Mouse (Mus musculus) forebrain, embryonic 10.5 days (tissue): Measurements from ENCODE around the gene Slc32a1. TPM values are rescaled to one million over a fixed set of nuclear protein-coding genes. Genes with fewer than 3 reads are reported as not detected.
A peak's percentile ranks its signal among the peaks of the same experiment; 100 is the strongest.

Experiments used
- DNase-seq: peaks from one replicate; pipeline ENCODE4 v3.0.0-alpha.2; 2017; ENCODE audit warnings: low spot score; ENCODE audit errors: extremely low spot score
- H3K27ac ChIP-seq: fragments of 300-500 bp; sonication (generic); 2 replicates; pipeline ENCODE4 v1.5.1; 2016; ENCODE audit warnings: mild to moderate bottlenecking
- H3K27me3 ChIP-seq: fragments of 300-500 bp; sonication (generic); 2 replicates; pipeline ENCODE4 v1.6.1; 2016; ENCODE audit warnings: mild to moderate bottlenecking; ENCODE audit not compliant: poor library complexity, severe bottlenecking
- H3K36me3 ChIP-seq: fragments of 300-500 bp; sonication (generic); replicated peaks from 2 replicates; pipeline ENCODE4 v1.6.1; 2016; ENCODE audit warnings: mild to moderate bottlenecking, moderate library complexity
- H3K4me1 ChIP-seq: fragments of 300-500 bp; sonication (generic); 2 replicates; pipeline ENCODE4 v1.6.1; 2016
- H3K4me3 ChIP-seq: fragments of 300-500 bp; sonication (generic); 2 replicates; pipeline ENCODE4 v1.5.1; 2016; ENCODE audit warnings: mild to moderate bottlenecking, moderate library complexity
- H3K9me3 ChIP-seq: fragments of 300-500 bp; sonication (generic); 2 replicates; pipeline ENCODE4 v1.6.1; 2016; ENCODE audit warnings: mild to moderate bottlenecking, moderate library complexity
- WGBS: fragments of 180-500 bp; shearing (Covaris S2); methylation state at CpG from one replicate; pipeline ENCODE4 v1.1.7; 2016; 5-methylcytosine and 5-hydroxymethylcytosine counted together
- polyA plus RNA-seq: library from polyadenylated mRNA; unstranded; fragments of >200 nt; fragmentation: Nextera tagmentation; extraction: Ambion mirVana; gene quantifications from 2 replicates; pipeline ENCODE4 v1.2.1, GENCODE M21; 2016

Slc32a1 gene
- polyA plus RNA-seq, 1 experiment from 2014 or later: 0.47 TPM

GRCm38 (mm10) chr2:158595577-158595976 is 15.0 kb upstream of the Slc32a1 start:
- H3K27ac ChIP-seq: no peak overlapping the region

GRCm38 (mm10) chr2:158596803-158597202 is 13.8 kb upstream of the Slc32a1 start:
- no peaks in the 10 kb centered on the region for H3K9me3 ChIP-seq
- H3K4me1 ChIP-seq: peaks cover 20% of the 10 kb centered on the region
- WGBS: 63% methylated on average over 1 of the region's 1 CpGs
- H3K27ac ChIP-seq: no peak overlapping the region
- H3K27me3 ChIP-seq: peaks cover 83% of the 10 kb centered on the region
- no peaks in the 10 kb centered on the region for H3K36me3 ChIP-seq
- no peak for DNase-seq
- no peak overlapping the region for H3K4me3 ChIP-seq

More at GRCm38 (mm10) chr2:158595577-158595976, 15.0 kb upstream of the Slc32a1 start:
- Histone ChIP-seq H3K36me3 (no peaks in the 10 kb centered on the region), H3K4me1 (peaks cover 26% of the 10 kb centered on the region), H3K27me3 (peaks cover 71% of the 10 kb centered on the region), H3K4me3 (peak overlapping the region; percentile 25; the same call in 1 of the 2 replicates), H3K9me3 (no peaks in the 10 kb centered on the region)
- 20% methylated on average over 7 of the region's 7 CpGs for WGBS
- DNase-seq: no peak

- H3K36me3 ChIP-seq: no peaks in the 10 kb centered on the region
- peaks cover 97% of the 10 kb centered on the region for H3K27me3 ChIP-seq
- DNase-seq: no peak
- 24% methylated on average over 3 of the region's 3 CpGs for WGBS
- no peak overlapping the region for H3K27ac ChIP-seq
- no peak overlapping the region for H3K4me3 ChIP-seq
- H3K9me3 ChIP-seq: no peaks in the 10 kb centered on the region
- H3K4me1 ChIP-seq: peaks cover 17% of the 10 kb centered on the region
Observed at GRCm38 (mm10) chr2:158600517-158600916, 10.1 kb upstream of the Slc32a1 start.

- no peak for DNase-seq
- Histone ChIP-seq H3K4me3 (no peak overlapping the region), H3K27me3 (peaks cover 97% of the 10 kb centered on the region), H3K27ac (no peak overlapping the region), H3K36me3 (no peaks in the 10 kb centered on the region), H3K9me3 (no peaks in the 10 kb centered on the region), H3K4me1 (peaks cover 15% of the 10 kb centered on the region)
- WGBS: 89% methylated on average over 1 of the region's 1 CpGs
Observed at GRCm38 (mm10) chr2:158601326-158601725, 9.2 kb upstream of the Slc32a1 start.

GRCm38 (mm10) chr2:158602663-158603062 is 7.9 kb upstream of the Slc32a1 start:
- Histone ChIP-seq H3K4me1 (peaks cover 24% of the 10 kb centered on the region), H3K27me3 (peaks cover 97% of the 10 kb centered on the region), H3K9me3 (no peaks in the 10 kb centered on the region), H3K4me3 (no peak overlapping the region), H3K36me3 (no peaks in the 10 kb centered on the region), H3K27ac (no peak overlapping the region)
- WGBS: 40% methylated on average over 15 of the region's 15 CpGs
- no peak for DNase-seq

- no peak for DNase-seq
- H3K4me3 ChIP-seq: no peak overlapping the region; the same call in 1 of the 2 replicates
- WGBS: 5% methylated on average over 4 of the region's 4 CpGs
- no peaks in the 10 kb centered on the region for H3K9me3 ChIP-seq
- no peaks in the 10 kb centered on the region for H3K36me3 ChIP-seq
- peaks cover 97% of the 10 kb centered on the region for H3K27me3 ChIP-seq
- peak overlapping the region; percentile 35; the same call in 1 of the 2 replicates for H3K27ac ChIP-seq
- peaks cover 45% of the 10 kb centered on the region for H3K4me1 ChIP-seq
Observed at GRCm38 (mm10) chr2:158606511-158606964, 4.0 kb upstream of the Slc32a1 start.

GRCm38 (mm10) chr2:158609681-158610080 is 886 bp upstream of the Slc32a1 start:
- Histone ChIP-seq H3K9me3 (no peaks in the 10 kb centered on the region), H3K4me1 (peaks cover 54% of the 10 kb centered on the region), H3K4me3 (peak overlapping the region; percentile 42), H3K27me3 (peaks cover 100% of the 10 kb centered on the region), H3K27ac (0 out of 2 replicates have a peak overlapping the region, but pooled peaks have one; percentile 48), H3K36me3 (no peaks in the 10 kb centered on the region)
- peak; percentile 37 for DNase-seq
- WGBS: under 1% methylated on average over 27 of the region's 27 CpGs

- under 1% methylated on average over 30 of the region's 30 CpGs for WGBS
- no peak for DNase-seq
- H3K4me3 ChIP-seq: peak overlapping the region; percentile 42
- H3K4me1 ChIP-seq: peaks cover 67% of the 10 kb centered on the region
- H3K9me3 ChIP-seq: no peaks in the 10 kb centered on the region
- no peak overlapping the region for H3K27ac ChIP-seq
- peaks cover 100% of the 10 kb centered on the region for H3K27me3 ChIP-seq
- H3K36me3 ChIP-seq: no peaks in the 10 kb centered on the region
Observed at GRCm38 (mm10) chr2:158611326-158611719, 756 bp downstream of the Slc32a1 start.

- no peaks in the 10 kb centered on the region for H3K36me3 ChIP-seq
- H3K27me3 ChIP-seq: peaks cover 100% of the 10 kb centered on the region
- peaks cover 66% of the 10 kb centered on the region for H3K4me1 ChIP-seq
- H3K4me3 ChIP-seq: peak overlapping the region; percentile 42
- DNase-seq: peak; percentile 47
- no peak overlapping the region for H3K27ac ChIP-seq
- H3K9me3 ChIP-seq: no peaks in the 10 kb centered on the region
- WGBS: 2% methylated on average over 30 of the region's 30 CpGs
Observed at GRCm38 (mm10) chr2:158611726-158612670, 1.4 kb downstream of the Slc32a1 start.

- Histone ChIP-seq H3K36me3 (no peaks in the 10 kb centered on the region), H3K27ac (no peak overlapping the region), H3K4me1 (peaks cover 64% of the 10 kb centered on the region), H3K27me3 (peaks cover 100% of the 10 kb centered on the region), H3K4me3 (peak overlapping the region; percentile 42; the same call in 1 of the 2 replicates), H3K9me3 (no peaks in the 10 kb centered on the region)
- peak; percentile 46 for DNase-seq
- WGBS: 2% methylated on average over 10 of the region's 10 CpGs
Observed at GRCm38 (mm10) chr2:158612671-158613250, 2.2 kb downstream of the Slc32a1 start.

- Histone ChIP-seq H3K27ac (no peak overlapping the region), H3K4me1 (peaks cover 64% of the 10 kb centered on the region), H3K27me3 (peaks cover 100% of the 10 kb centered on the region), H3K4me3 (peak overlapping the region; percentile 42; the same call in 1 of the 2 replicates), H3K9me3 (no peaks in the 10 kb centered on the region), H3K36me3 (no peaks in the 10 kb centered on the region)
- DNase-seq: peak; percentile 78
- WGBS: 3% methylated on average over 53 of the region's 53 CpGs
Observed at GRCm38 (mm10) chr2:158613541-158614417, 3.2 kb downstream of the Slc32a1 start.

- peaks cover 58% of the 10 kb centered on the region for H3K4me1 ChIP-seq
- H3K27me3 ChIP-seq: peaks cover 100% of the 10 kb centered on the region
- no peaks in the 10 kb centered on the region for H3K36me3 ChIP-seq
- no peak overlapping the region for H3K27ac ChIP-seq
- peak overlapping the region; percentile 30 for H3K4me3 ChIP-seq
- H3K9me3 ChIP-seq: no peaks in the 10 kb centered on the region
- 2% methylated on average over 47 of the region's 47 CpGs for WGBS
- DNase-seq: peak; percentile 47
Observed at GRCm38 (mm10) chr2:158614418-158614955, 3.9 kb downstream of the Slc32a1 start.
